Mouse (Mus musculus): ENCODE measurements around the gene Eif4a2.
"Not testable (repeated sequence)": the region's sequence is repeated elsewhere in the genome, so short reads cannot be mapped to it uniquely, and the experiment has no call there.

- TF ChIP-seq ZC3H11A (IDR thresholded peaks at IDR 0.05; ENCODE audit: borderline replicate concordance, low read depth, low read length); MAFK (IDR thresholded peaks at IDR 0.05; ENCODE audit: insufficient read depth, low read depth, low read length); ZNF384 (IDR thresholded peaks at IDR 0.05; ENCODE audit: low read depth, low read length): not testable (repeated sequence)
Measured at GRCm38 (mm10) chr16:23088491-23088890, 18.8 kb upstream of the Eif4a2 start.
